Mouse (Mus musculus) ovary, postnatal 36 days (tissue): Measurements from ENCODE around the gene Amt.

Experiments used
- DNase-seq: peaks from one replicate; pipeline ENCODE4 v3.0.0; 2022; ENCODE audit warnings: low spot score, mixed read lengths

The Amt gene

DNA sequence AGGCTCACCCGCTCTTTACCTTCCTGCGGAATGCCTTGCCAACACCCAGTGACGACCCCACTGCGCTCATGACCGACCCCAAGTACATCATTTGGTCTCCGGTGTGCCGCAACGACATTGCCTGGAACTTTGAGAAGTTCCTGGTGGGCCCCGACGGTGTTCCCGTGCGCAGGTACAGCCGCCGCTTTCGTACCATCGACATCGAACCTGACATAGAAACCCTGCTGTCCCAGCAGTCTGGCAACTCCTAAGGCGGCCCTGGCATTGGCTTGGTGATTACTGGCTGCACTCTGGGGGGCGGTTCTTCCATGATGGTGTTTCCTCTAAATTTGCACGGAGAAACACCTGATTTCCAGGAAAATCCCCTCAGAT lies 43.2 kb downstream of the Amt start:
- DNase-seq: peak; percentile 36

DNA sequence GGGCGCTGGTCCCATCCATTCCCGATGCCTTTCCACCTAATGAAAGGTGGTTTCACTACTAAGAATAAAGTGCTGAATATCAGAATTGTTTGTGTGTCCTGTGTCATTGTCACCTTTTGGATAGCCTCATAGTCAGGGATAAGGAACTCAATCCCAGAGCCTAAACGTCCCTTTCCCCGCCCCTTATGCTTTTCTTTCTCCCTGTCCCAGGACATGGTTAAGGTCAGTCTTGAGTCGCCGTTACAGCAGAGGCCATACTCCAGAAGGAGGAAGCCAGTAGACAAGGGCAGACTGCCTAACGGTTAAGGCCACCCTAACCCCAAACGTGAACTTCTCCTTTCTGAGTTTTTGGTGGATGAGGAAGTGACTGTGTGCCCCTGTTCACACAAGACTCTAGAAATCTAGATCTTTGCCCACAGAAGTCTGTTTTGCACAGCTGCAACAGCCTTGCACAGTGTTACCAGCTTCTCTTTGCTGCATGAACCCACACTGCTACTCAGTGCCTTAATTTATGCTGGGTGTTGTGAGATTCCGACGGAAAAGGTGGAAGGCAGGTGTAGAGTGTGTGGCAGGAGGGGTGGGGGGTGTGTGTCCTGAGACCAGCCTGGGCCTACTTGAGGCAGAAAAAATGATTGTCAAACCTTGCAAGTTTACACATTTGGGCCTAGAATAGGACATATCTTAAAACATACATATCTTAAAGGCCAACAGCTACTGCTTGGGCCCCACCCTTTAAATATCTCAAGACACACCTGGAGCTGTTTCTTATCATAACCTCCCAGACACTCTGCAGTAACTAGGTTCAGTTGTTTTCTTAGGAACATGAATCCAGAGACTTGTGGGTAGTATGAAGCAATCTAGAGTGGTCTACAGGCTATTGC lies 43.8 kb downstream of the Amt start:
- DNase-seq: no peak

DNA sequence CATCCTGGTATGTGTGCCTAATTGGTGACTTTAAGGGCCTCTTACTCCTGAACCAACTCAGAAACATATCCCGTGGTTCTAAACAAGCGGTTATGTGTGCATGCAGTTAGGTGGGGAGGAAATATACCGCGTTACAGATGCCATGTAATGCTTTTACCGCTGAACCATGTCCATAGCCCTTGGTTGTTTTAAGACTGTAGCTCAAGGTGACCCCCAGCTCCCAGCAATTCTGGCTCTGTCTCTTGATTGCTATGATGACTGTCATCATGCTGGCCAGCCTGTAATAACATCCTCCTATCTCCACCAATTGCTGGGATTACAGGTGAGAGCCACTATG lies 44.5 kb downstream of the Amt start:
- no peak for DNase-seq

DNA sequence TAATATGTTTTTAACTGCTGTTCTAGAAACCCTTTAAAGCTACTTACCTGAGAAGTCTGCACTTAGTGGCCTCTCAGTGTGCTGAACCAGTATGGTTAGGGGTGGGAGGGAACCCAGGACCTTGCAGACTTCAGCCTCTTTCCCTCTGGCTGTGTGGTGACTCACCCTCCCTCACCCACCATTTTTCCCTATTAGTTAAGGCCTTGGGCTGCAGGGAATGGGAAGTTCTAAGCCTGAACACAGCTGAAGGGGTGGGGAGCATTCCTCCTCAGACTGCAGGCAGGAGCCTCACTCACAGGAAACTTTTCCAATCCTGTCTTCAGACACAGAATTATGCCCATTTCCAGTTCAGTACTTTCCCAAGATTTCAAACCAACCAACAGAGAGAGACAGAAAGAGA lies 45.1 kb downstream of the Amt start:
- DNase-seq: no peak

DNA sequence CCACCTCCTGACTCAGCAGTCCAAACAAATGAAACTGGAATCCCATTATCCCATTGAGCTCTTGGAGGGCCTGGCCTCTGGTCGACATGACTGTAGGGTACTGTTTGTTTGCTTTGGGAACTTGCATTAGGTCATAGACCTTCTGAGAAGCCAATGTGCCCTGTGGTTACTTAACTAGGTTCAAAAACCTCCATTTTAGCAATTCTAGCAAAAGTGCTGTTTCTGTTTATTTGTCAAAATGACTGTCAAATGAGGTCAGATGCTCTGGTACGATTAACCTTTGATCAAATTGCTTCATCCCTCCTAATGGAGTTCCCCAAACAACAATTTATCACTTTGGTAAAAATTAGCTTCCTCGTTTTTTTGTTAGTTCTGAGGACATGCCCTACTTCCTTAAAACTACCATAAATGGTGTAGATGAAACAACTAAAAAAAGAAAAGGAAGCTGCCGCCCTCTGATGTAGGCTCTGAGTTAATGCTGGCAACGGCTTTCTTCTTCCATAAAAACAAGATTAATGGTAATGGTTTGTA lies 45.7 kb downstream of the Amt start:
- no peak for DNase-seq

DNA sequence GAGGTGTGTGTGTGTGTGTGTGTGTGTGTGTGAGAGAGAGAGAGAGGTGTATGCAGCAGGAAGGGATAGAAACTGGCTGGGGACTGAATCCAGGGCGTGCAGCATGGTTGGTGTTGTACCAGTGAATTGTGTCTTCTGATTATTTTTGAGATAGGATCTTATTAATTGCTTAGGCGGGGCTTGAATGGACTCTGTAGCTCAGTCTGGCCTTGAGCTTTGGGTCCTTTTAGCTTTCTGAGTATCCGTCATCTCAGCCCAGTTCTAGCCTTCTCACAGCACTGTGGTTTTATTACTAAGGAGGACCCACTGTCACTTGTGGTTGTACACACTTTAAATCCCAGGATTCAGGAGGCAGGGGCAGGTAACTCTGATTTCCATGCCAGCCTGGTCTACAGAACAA lies 46.7 kb downstream of the Amt start:
- DNase-seq: no peak

DNA sequence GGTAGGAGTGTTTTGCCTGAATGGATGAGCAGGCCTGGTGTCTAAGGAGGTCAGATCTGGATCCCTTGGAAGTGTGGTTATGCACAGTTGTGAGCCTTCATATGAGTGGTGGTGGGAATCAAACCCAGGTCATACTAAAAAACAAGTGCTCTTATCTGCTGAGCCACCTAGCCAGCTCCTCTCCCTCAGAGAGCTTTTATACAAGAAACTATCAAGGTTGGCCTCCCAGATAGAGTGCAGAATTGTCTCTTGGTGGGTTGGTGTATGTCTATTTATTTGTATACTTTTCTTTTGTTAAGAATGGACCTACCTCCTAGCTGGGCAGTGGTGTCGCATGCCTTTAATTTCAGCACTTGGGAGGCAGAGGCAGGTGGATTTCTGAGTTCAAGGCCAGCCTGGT lies 47.2 kb downstream of the Amt start:
- no peak for DNase-seq

DNA sequence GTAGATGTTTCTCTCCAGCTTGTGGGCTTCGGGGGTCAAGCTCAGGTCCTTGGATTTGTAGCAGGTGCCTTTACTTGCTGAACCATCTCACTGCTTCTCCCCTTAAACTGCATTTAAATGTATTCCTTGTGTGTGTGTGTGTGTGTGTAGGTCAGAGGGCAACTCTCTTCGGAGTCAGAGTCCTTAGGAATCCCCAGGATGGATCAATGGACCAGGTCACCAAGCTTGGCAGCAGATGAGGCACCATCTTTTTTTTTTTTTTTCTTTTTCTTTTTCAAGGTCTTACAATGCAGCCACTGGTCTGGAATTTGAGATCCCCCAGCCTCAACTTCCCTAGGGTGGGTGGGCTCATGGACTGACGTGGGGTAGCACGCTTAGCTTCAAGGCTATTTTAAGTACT lies 47.8 kb downstream of the Amt start:
- DNase-seq: no peak

DNA sequence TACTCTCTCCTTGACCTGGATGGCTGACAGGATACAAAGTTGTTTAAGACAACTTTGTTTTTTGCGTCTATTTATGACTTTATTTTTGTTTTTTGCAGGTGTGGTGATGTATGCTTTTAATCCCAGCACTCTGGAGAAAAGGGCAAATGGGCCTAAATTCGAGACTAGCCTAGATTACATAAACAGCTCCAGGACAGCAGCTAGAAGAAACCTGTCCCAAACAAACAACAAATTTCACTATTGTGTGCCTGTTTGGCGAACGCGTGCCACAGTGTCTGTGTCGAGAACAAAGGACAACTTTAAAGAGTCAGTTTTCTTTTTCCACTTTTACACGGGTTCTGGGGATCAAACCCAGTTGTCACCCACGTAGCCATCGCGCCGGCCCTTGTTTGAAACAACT lies 50.4 kb downstream of the Amt start:
- no peak for DNase-seq

DNA sequence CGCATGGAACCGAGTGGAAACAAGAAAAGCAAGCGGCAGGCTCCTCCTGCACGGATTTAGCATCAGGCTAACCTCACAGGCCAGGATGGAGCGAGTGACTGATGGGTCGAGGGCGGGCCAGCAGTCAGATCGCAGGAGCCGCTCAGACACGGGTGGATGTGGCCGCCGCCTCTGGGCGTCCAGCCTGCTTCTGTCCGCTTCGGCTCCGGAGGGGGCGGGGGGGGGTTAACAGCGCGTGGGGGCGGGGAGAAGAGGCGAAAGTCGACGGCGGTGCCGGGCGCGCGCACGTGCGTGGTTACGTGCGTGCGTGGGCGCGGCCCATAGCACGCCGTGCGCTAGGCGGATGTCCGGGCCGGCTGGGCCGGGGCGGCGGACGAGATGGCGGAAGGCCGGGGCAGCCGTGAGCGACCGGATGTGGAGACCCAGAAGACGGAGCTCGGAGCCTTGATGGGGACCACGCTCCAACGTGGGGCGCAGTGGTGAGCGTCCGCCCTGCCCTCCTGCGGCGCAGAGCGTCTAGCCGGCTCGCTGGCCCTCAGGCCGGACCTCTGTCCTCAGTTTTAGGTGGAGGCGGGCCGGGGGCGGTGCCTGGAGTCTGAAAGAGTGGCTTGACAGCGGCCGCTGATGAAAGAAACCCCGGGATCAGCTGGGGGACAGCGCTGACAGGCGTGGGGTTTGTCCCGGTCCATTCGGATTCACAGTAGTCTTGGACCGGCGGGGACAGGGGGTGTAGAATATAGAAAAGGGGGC lies 51.1 kb downstream of the Amt start, which contains the start of gene Usp4:
Gene Usp4, plus strand, starts transcription at position 314 of the 750 bp plus-strand sequence.
- peak; percentile 88 for DNase-seq

DNA sequence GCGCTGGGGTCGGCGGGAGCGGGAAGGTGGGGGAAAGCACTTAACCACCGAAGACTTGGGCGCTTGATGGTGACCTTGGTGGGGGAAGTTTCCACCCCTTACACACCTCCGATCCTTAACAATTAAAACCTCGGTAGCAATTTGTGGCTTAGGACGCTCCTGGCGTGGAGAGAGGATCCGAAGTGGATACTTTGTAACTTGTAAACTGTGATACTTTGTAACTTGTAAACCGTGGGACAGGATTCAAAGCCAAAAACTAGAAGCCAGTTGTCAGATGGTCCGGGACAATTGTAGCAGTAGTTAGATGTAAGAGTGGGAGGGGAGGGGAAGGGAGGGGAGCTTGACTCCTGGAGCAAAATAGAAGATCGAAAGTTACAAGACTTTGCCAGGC lies 51.6 kb downstream of the Amt start:
- no peak for DNase-seq

DNA sequence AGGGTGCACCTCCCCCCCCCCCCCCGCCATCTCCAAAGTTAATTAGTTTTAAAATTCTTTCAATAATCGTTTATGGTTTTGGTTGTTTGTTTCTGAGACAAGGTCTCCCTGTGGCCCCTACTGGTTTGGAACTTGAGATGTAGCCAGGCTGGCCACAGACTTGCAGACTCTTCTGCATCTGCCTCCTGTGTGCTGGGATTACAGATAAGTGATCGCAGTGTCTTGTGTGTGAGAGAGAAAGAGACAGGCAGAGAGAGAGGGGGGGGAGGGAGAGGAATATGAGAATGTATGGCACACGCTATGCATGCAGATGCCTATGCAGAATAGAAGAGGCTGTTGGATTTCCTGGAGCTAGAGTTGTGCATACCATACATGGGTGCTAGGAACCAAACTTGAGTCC lies 53.1 kb downstream of the Amt start:
- no peak for DNase-seq
